8 mouse cellular contexts compared by ENCODE assay signal in the genomic region with DNA sequence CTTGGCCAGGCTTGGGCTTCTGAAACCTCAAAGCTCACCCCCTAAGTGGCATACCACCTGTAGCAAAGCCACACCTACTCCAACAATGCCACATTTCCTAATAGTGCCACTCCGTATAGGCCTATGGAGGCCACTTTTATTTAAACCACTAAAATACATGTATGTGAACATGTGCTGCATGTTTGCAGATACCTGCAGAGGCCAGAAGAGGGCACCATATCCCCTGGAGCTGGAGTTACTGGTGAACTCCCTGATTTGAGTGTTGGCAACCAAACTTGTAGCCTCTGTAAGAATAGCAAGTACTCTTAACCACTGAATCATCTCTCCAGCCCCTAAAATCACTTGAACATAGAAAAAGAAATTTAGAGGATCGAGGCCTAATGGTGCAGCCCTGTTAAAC. TPM values are rescaled to one million over a fixed set of nuclear protein-coding genes. Genes with fewer than 3 reads are reported as not detected.
DNase-seq lines count a peak whose midpoint lies in the region; ATAC-seq and TF ChIP-seq lines count a peak whose summit lies in the region.
"Had no signal": no experiment of that assay in that cellular context is flagged by ENCODE, and none has a peak within 500 bp of the region (broad histone marks: within the 10 kb centered on the region; RNA-seq: fewer than 3 reads in every experiment).

No protein-coding gene starts in this region.

- H3K36me3 ChIP-seq in lung, postnatal 0 days (ENCODE audit: insufficient read depth, low read length): peaks cover 31% of the 10 kb centered on the region
- peaks cover 69% of the 10 kb centered on the region for H3K36me3 ChIP-seq in thymus, adult 2 months (ENCODE audit: control insufficient read depth, insufficient read depth, low read length)

- no peak overlapping the region for H3K27ac ChIP-seq in lung, postnatal 0 days (ENCODE audit: low read length)
- H3K27ac ChIP-seq in thymus, adult 2 months (ENCODE audit: control insufficient read depth, insufficient read depth, low read length): no peak overlapping the region
- H3K27ac ChIP-seq: hindbrain, embryonic 15.5 days had no signal

- H3K4me2 ChIP-seq in lung, postnatal 0 days (replicated peaks; ENCODE audit: low read depth, low read length): no peak overlapping the region
- H3K4me2 ChIP-seq: hindbrain, embryonic 15.5 days had no signal

- TF ChIP-seq POLR2A in thymus, adult 2 months (IDR thresholded peaks at IDR 0.05; ENCODE audit: control insufficient read depth, extremely low read depth, insufficient read depth, low read length, poor library complexity): no peak

- no peaks in the 10 kb centered on the region for H3K4me1 ChIP-seq in lung, postnatal 0 days (ENCODE audit: insufficient read depth, low read depth, low read length)
- no peaks in the 10 kb centered on the region for H3K4me1 ChIP-seq in thymus, adult 2 months (replicated peaks; ENCODE audit: control insufficient read depth, insufficient read depth, low read length)
- H3K4me1 ChIP-seq: hindbrain, embryonic 15.5 days had no signal

- no peak overlapping the region for H3K4me3 ChIP-seq in lung, postnatal 0 days (ENCODE audit: low read depth, low read length)
- H3K4me3 ChIP-seq in thymus, adult 2 months (ENCODE audit: control insufficient read depth, insufficient read depth, low read length): no peak overlapping the region
- H3K4me3 ChIP-seq: hindbrain, embryonic 15.5 days had no signal

- no peaks in the 10 kb centered on the region for H3K27me3 ChIP-seq in lung, postnatal 0 days (replicated peaks; ENCODE audit: insufficient read depth, low read length)
- H3K27me3 ChIP-seq in thymus, adult 2 months (ENCODE audit: control insufficient read depth, insufficient read depth, low read length): no peaks in the 10 kb centered on the region
- H3K27me3 ChIP-seq: hindbrain, embryonic 15.5 days had no signal

- peak; percentile 30 to 61 for DNase-seq in left cerebral cortex, postnatal 14 days (ENCODE audit: low spot score in 2 of 2)
- no peak for DNase-seq in left cerebral cortex, adult 11 months (ENCODE audit: low spot score)
- DNase-seq in MN1 (ENCODE audit: low spot score): peak; percentile 56
- DNase-seq in brain, adult 2 months (ENCODE audit: low read depth, low spot score): peak; percentile 68
- peak; percentile 39 to 56 for DNase-seq in heart, postnatal 14 days
- DNase-seq in lung, postnatal 0 days (ENCODE audit: low spot score): peak; percentile 67
- peak; percentile 45 for DNase-seq in thymus, adult 2 months

- TF ChIP-seq EP300 in lung, postnatal 0 days (IDR thresholded peaks at IDR 0.05): no peak

- ATAC-seq in lung, postnatal 0 days: peak; percentile 23; the same call in 1 of the 2 replicates

- peak; percentile 80 for TF ChIP-seq CTCF in lung, postnatal 0 days (IDR thresholded peaks at IDR 0.05)
- TF ChIP-seq CTCF in thymus, adult 2 months (IDR thresholded peaks at IDR 0.05; ENCODE audit: borderline replicate concordance, control insufficient read depth, extremely low read depth, insufficient read depth, low read length, poor library complexity): no peak

- WGBS in lung, postnatal 0 days: 97% methylated on average over 2 of the region's 2 CpGs
- WGBS in thymus, adult 2 months: 92% methylated on average over 2 of the region's 2 CpGs

- no peak overlapping the region for H3K9ac ChIP-seq in lung, postnatal 0 days (replicated peaks; ENCODE audit: low read depth)
- H3K9ac ChIP-seq: hindbrain, embryonic 15.5 days had no signal

- intact Hi-C loops in left cerebral cortex, postnatal 14 days (cut with DNase I): no loop called here
- intact Hi-C loops in heart, postnatal 14 days (cut with DNase I): loop anchor here (2.0 kb wide), 1 partner anchor 34 kb away; no protein-coding TSS in a partner anchor

- no peaks in the 10 kb centered on the region for H3K9me3 ChIP-seq in lung, postnatal 0 days (ENCODE audit: low read length)
- H3K9me3 ChIP-seq: hindbrain, embryonic 15.5 days had no signal

RNA-seq across cellular contexts. Expression of a gene that starts 12.5 kb away (rescaled TPM):
- total RNA-seq in left cerebral cortex, postnatal 14 days (2021): under 1 TPM in 1 of 2 experiments, not detected in 1; 0.78 TPM
- total RNA-seq in heart, postnatal 14 days (2021): not detected
- not detected in 2 replicates for polyA plus RNA-seq in lung, postnatal 0 days (2015; fragmentation: Nextera tagmentation; extraction: Ambion mirVana)
- 0.57 and 1.0 TPM in 2 replicates for polyA plus RNA-seq in thymus, adult 2 months (2012; rRNA removed)
- polyA plus RNA-seq: hindbrain, embryonic 15.5 days had no signal

RNA-seq across cellular contexts. Expression of a gene that starts 27.1 kb away (rescaled TPM):
- total RNA-seq in left cerebral cortex, postnatal 14 days (2021): 10 to 100 TPM; 10.6 to 14.7 TPM
- total RNA-seq in heart, postnatal 14 days (2021): 10 to 100 TPM; 73.4 to 77.1 TPM
- polyA plus RNA-seq in lung, postnatal 0 days (2015; fragmentation: Nextera tagmentation; extraction: Ambion mirVana): 134 and 161 TPM in 2 replicates
- polyA plus RNA-seq in thymus, adult 2 months (2012; rRNA removed): 21.7 and 21.8 TPM in 2 replicates

RNA-seq across cellular contexts. Expression of a gene that starts 35.7 kb away (rescaled TPM):
- 10 to 100 TPM; 60.0 to 62.9 TPM for total RNA-seq in left cerebral cortex, postnatal 14 days (2021)
- total RNA-seq in heart, postnatal 14 days (2021): 1 to 10 TPM; 6.4 to 8.7 TPM
- 14.1 and 15.3 TPM in 2 replicates for polyA plus RNA-seq in lung, postnatal 0 days (2015; fragmentation: Nextera tagmentation; extraction: Ambion mirVana)
- 9.0 and 13.8 TPM in 2 replicates for polyA plus RNA-seq in thymus, adult 2 months (2012; rRNA removed)

RNA-seq across cellular contexts. Expression of a gene that starts 45.3 kb away (rescaled TPM):
- 10 to 100 TPM; 20.2 to 22.0 TPM for total RNA-seq in left cerebral cortex, postnatal 14 days (2021)
- total RNA-seq in heart, postnatal 14 days (2021): 1 to 10 TPM; 1.8 to 2.1 TPM
- 20.8 and 21.3 TPM in 2 replicates for polyA plus RNA-seq in lung, postnatal 0 days (2015; fragmentation: Nextera tagmentation; extraction: Ambion mirVana)
- polyA plus RNA-seq in thymus, adult 2 months (2012; rRNA removed): 26.5 and 29.0 TPM in 2 replicates

RNA-seq across cellular contexts. Expression of a gene that starts 49.4 kb away (rescaled TPM):
- 10 to 100 TPM; 39.6 to 42.3 TPM for total RNA-seq in left cerebral cortex, postnatal 14 days (2021)
- 1 to 10 TPM; 7.2 to 8.1 TPM for total RNA-seq in heart, postnatal 14 days (2021)
- 32.7 and 33.3 TPM in 2 replicates for polyA plus RNA-seq in lung, postnatal 0 days (2015; fragmentation: Nextera tagmentation; extraction: Ambion mirVana)
- 255 and 260 TPM in 2 replicates for polyA plus RNA-seq in thymus, adult 2 months (2012; rRNA removed)

Comparison
In these comparisons a context has a peak if more than half of its experiments do, and no peak if none do; other contexts are left out.
1. RNA of a gene that starts 27.1 kb away (total RNA-seq): 73.4 to 77.1 TPM in heart, postnatal 14 days; 10.6 to 14.7 TPM in left cerebral cortex, postnatal 14 days; every median in the first group is over 4 times any median in the second.
2. RNA of a gene that starts 35.7 kb away (total RNA-seq): 60.0 to 62.9 TPM in left cerebral cortex, postnatal 14 days; 6.4 to 8.7 TPM in heart, postnatal 14 days; every median in the first group is over 4 times any median in the second.